Mouse (Mus musculus): Measurements from ENCODE around the gene Dnal1.

Gene Dnal1

DNA sequence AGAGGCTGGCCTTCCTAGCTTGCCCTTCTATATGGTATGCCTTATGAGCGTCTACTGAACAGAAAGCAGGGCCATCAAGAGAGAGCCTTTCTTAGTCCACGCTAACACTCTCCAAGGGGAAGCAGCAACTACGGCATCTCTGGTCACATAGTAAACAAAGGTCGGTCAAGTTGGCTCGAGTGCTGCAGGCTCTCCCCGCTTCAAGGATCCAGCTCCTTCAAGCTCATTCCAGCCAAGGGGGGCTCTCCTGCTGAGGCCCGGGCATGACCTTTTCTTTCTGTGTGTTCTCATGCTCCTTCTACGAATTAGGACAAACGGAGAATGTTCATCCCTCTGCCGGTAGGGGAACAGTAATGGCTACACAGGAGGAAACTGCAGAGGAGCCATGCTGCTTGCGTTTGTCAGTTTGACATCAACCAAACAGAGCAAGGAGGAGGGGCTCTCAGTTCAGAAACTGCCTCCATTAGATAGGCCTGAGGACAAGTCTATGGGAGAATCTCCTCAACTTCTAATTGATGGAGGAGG is 49.5 kb downstream of the Dnal1 start:
- DNase-seq, result no peak

DNA sequence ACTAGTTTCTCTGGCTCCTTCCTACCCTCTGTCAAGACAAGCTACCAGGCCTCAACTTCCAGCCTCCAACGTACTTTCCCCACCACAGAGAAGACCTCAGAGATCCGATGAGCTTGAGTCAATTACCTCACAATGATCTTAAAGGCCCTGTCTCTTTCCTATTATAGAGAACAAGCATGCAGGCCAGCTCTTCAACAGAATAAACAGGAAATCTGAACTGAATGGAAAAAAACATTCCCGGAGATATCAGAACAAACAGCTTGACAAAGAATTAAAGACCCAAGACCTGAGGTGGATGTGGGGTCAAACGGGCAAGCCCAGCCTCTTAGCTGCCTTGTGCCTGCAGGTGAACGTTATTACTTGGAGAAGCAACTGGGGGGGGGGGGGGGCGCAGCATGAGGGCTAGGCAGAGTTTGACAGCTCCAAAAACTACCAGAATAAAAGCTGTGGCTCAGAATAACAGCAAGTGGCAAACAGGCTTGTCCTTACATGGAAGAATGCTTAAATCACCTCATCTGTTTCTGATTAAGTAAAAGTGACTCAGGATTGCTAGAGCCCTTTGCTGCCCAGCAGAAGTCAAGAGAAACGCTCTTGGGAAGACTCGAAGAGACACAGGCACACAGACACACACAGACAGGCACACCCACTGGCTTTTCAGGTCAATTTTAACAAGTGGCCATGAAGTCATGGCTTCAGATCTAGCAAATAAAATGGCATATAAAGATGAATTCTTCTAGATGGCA is 51.6 kb downstream of the Dnal1 start:
- no peak for DNase-seq

DNA sequence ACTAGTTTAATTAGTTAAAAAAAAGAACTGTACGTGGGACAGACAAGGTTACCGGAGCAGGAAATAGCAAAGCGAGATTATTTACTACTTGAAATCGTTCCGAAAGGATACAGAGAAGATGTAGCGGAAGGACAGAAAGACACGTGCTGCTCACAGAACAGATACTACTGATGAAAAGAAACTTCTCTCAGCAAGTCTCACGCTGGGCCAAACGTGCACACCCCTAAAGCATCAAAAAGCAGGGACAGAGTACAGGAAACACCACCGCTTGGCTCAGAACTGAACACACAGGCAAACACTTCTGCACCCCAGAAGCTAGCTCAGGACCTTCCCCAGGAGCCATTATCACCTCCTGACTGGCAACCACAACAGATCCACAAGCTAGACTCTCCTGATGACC is 56.4 kb downstream of the Dnal1 start:
- DNase-seq, result no peak

GRCm38 (mm10) chr12:84172216-84172615 is 58.0 kb downstream of the Dnal1 start:
- no peak for DNase-seq

GRCm38 (mm10) chr12:84172862-84173261 is 58.7 kb downstream of the Dnal1 start:
- DNase-seq, result no peak

GRCm38 (mm10) chr12:84173309-84173915 is 59.2 kb downstream of the Dnal1 start:
- DNase-seq, result no peak

- peak; percentile 74 for DNase-seq
These were observed 60.1 kb downstream of the Dnal1 start for GRCm38 (mm10) chr12:84174190-84174811.

DNA sequence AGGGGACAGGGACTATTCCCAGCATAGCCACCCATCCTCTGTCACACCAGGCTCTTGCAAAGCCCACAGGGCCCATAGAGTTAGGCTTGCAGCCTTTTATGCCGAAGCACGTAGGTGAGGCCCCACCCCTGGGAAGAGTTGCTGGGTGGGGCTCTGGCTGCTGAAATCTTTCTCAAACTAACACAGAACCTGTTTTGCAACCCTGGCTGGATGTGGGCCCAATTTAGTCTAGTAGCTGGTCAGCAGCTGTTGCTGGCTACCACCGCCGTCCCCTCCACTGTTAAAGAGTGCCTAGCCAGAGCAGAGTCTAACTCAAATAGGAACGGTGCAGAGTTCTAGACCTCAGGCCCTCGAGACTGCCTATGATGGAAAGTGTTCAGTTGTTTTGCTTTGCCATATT is 60.7 kb downstream of the Dnal1 start:
- DNase-seq, result peak; percentile 90

- peak; percentile 94 for DNase-seq
These were observed 61.5 kb downstream of the Dnal1 start for GRCm38 (mm10) chr12:84175659-84176061.

GRCm38 (mm10) chr12:84176126-84176769 is 62.1 kb downstream of the Dnal1 start:
- no peak for DNase-seq

DNA sequence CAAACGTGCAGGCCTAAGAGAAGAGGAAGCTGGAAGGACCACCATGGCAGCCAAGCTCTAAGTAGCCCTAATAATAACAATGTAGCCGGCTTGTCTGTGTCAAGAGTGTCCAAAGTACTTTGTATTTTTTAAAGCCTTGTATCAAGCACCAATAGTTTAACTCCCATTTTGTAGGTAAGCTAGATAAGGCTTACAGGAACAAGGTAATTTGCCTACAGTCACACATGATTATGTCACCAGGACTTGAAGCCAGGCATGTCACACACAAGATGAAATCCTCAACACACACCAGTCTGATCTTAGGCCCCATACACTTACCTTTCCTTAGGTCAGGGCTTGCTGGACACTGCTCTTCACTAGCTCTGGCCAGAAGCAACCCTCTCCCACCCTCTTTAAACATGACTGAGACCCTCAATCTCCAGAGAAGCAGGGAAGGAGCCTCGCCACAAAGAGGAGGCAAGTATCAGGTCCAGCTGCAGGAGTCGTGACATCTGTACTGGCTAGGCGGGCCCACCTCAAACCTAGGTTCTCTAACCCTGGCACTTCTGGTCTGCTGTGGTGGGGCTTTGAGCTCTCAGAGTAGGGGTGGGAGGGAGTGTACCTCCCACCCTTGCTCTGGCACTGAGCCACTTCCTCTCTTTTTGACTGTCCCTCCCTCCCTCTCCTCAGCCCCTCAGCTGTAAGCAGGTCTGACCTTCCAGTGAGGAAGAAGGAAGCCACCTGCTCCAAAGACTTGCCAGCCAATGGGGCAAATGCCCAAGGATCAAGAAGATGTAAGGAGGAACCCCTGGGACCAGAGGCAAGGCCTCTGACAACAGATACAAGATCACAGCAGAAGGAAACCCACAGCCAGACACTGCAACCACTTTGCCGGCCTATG is 63.0 kb downstream of the Dnal1 start:
- no peak for DNase-seq

DNA sequence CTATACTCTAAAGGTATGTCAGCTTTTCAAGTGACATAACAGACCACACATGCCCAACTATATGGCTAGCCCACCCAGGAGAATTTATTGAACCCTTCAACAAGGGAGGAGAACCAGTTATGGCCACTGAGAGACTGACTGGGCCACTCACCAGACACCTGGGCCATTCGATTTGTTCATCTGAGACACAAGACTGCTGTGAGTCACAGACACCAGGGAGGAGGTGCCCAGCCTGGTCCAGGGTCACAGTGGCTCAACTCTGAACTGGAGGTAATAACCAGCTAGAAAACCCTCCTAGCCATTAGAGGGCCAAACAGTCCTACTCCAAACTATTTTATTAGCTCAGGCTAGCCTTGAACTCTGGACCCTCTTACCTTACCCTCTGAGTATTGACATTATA is 63.9 kb downstream of the Dnal1 start:
- DNase-seq, result no peak

- DNase-seq, result no peak
These were observed 64.7 kb downstream of the Dnal1 start for GRCm38 (mm10) chr12:84178652-84179445.

DNA sequence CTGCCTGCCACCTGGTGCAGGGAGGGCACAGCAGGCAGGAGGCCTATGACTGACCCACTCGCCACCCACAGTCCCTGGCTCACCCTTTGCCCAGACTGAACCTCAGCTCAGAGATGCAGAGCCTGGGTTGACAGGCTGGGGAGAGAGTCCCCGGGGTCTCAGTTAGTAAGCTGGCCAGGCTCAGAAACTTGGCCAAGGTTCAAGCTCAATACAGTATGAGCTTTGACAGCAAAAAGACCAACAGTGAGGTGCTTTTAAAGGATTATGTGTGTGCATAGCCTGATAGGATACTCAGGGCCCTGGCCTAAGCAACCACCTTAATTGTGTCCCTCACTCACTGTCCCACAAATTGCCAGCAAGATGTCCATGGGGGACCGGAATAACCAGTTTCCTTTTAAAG is 65.9 kb downstream of the Dnal1 start:
- no peak for DNase-seq

DNA sequence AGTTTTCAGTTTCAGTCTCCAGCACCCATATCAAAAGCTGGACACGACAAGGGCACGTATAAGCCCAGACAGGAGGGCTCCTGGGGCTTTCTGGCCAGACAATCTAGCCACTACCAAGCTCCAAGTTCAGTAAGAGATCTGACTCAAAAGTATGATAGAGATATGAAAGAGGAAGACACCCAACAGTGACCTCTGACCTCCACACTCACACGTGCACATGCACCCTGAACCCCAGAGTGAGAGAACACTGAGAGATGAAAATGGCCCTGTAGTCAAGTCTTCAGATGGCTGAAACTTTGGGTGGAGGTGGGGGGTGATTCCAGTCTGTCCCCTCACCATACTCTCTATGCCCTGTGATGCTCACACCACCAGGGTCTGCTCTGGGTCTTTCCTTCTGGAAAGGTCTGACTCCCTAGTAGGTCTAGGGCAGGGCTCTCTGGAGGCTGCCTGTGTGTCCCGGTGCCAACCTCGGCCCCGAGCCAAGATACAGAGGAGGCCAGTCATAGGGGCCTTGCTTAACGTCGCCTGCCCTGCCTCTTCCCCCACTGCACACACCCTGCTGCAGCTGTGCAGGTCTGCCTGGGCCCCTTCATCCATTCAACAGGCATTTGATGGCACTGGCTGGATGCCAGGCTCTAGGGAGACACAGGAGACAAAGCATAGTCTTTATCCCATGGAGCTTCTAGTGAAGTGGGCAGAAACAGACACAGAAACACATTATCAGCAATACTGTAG is 66.7 kb downstream of the Dnal1 start:
- DNase-seq, result peak; percentile 88

- peak; percentile 56 for DNase-seq
These were observed 67.8 kb downstream of the Dnal1 start for GRCm38 (mm10) chr12:84181999-84182398.

GRCm38 (mm10) chr12:84184979-84185378 is 70.8 kb downstream of the Dnal1 start:
- no peak for DNase-seq

DNA sequence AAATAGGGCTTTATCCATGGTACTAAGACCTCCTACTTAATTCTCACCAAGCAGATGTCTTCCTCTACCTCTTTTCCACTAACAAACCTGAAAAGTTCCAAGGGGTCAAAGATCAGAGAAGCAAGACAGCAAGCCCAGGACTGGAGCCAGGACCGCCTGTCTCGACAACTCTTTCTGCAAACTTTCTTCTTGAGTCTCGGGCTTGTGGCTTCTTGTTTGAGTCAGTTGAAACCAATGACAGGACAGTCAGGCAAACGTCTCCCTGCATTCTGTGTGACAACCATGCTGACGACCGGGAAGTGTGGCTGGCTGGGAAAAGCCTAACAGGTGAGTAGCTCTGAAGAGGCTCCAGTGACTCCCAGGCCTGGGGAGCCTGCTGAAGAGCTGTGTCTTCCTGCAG is 71.4 kb downstream of the Dnal1 start:
- no peak for DNase-seq

- no peak for DNase-seq
These were observed 72.4 kb downstream of the Dnal1 start for GRCm38 (mm10) chr12:84186536-84186935.

- peak; percentile 88 for DNase-seq
These were observed 72.8 kb downstream of the Dnal1 start for GRCm38 (mm10) chr12:84186950-84187349.
